Mouse (Mus musculus) thymus, adult 2 months (tissue): ENCODE results near the gene Mansc1.

Experiments
- CTCF ChIP-seq: fragments of 200-500 bp; IDR thresholded peaks from 2 replicates; pipeline ENCODE4 v1.5.1; 2012; ENCODE audit warnings: mild to moderate bottlenecking, control low read depth, low read length, moderate library complexity, borderline replicate concordance; ENCODE audit not compliant: control insufficient read depth, poor library complexity, insufficient read depth; ENCODE audit errors: extremely low read depth
- POLR2A ChIP-seq: fragments of 200-500 bp; IDR thresholded peaks from 2 replicates; pipeline ENCODE4 v1.6.1; 2012; ENCODE audit warnings: mild to moderate bottlenecking, low read length, control low read depth, moderate library complexity; ENCODE audit not compliant: control insufficient read depth, poor library complexity, insufficient read depth; ENCODE audit errors: extremely low read depth

DNA sequence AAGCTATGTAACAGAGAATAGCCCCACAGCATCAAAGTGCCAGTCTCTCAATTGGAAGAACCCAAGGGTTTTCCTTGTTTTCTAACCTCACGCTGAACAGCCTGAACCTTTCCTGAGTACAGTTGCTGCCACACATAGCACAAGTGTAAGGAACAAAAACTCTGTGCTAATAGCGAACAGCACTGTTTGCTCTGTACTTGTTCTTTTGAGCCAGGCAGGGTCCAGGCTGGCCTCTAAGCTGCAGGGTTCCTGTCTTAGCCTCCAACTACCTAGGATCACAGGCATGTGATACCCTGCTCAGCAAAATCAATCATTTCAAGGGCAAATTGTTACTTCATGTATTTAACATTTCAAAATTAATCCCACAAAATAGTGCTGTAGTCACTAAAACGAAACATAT, 72.7 kb downstream of the Mansc1 start:
- TF ChIP-seq POLR2A, result no peak
- no peak for TF ChIP-seq CTCF
